Mouse (Mus musculus) MEL-GATA-1-ER (cell line): Measurements from ENCODE around the gene Ttll4.
A peak's percentile ranks its signal among the peaks of the same experiment; 100 is the strongest.

Source experiments
- DNase-seq: peaks from one replicate; pipeline ENCODE4 v3.0.0-alpha.2; 2012; ENCODE audit warnings: low read depth; ENCODE audit errors: extremely low read depth

The Ttll4 gene

DNA sequence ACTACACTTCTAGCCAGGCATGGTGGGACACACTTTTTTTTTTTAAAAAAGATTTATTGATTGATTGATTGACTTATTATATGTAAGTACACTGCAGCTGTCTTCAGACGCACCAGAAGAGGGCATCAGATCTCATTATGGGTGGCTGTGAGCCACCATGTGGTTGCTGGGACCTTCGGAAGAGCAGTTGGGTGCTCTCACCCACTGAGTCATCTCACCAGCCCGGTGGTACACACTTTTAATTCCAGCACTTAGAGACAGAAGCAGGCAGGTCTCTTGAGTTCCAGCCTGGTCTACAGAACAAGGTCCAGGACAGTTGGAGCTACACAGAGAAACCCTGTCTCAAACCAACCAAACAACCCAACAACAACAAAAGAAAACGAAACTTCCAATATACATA lies 50.5 kb downstream of the Ttll4 start:
- peak; percentile 11 for DNase-seq

GRCm38 (mm10) chr1:74712461-74713098 lies 51.0 kb downstream of the Ttll4 start:
- DNase-seq: peak; percentile 14

GRCm38 (mm10) chr1:74713099-74713858 lies 51.7 kb downstream of the Ttll4 start, which contains the start of gene Cyp27a1:
Gene Cyp27a1 (plus strand): TSS chr1:74713574.
- DNase-seq: no peak

DNA sequence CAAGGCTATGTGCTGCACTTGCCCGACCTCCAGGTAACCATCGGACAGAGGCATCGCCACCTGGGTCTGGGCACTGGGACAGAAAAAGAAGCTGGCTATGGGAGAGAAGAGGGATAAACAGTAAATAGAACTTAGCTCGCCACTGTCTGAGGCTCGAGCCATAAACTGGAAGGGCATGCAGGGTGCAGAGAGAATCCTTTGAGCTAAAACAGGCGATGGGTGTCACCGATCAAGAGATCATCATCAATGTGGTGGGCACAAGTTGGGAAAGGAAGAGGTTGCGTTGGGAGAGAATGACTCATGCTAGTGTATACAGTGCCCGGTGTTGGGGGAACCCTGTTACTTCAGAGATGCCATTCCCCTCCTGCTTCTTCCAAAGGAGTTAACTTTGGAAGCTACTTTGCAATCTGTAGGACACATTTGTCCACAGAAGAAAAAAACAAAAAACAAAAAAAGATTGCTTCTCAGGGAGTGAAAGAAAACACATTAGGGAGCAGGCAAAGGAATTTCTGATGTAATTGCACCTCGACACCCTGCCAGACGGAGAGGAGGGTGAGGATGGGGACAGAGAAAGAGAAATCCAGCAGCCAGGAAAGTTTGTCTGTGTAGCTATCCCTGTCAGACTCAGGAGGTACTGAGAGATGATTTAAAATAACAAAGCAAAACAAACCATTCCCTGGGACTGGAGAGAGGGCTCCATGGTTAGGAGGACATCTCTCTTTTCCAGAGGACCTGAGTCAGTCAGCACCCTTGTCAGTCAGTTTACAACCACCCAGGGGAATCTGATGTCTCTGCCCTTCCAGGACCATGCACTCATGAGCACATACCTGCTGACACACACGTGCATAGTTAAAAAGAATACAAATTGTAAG lies 52.5 kb downstream of the Ttll4 start:
- DNase-seq: no peak

DNA sequence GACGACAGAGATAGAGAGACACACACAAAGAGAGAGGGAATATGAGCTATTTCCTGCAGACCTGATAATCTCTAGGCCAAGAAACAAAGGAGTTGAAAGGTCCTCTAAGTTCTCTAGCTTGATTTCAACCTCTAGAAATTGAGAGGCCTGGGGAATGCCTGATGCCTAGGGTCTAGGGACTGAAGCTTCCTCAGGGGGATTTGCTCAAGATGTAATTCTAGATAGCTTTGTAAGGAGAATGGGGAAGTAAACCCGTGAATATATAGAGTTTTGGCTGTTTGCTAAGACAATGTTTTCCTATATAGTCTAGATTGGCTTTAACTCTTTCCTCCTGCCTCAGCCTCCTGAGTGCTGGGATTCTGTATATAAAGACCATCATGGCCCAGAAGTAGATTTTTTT lies 53.4 kb downstream of the Ttll4 start:
- peak; percentile 50 for DNase-seq

- DNase-seq: no peak
Observed at GRCm38 (mm10) chr1:74715468-74715867, 53.9 kb downstream of the Ttll4 start.

DNA sequence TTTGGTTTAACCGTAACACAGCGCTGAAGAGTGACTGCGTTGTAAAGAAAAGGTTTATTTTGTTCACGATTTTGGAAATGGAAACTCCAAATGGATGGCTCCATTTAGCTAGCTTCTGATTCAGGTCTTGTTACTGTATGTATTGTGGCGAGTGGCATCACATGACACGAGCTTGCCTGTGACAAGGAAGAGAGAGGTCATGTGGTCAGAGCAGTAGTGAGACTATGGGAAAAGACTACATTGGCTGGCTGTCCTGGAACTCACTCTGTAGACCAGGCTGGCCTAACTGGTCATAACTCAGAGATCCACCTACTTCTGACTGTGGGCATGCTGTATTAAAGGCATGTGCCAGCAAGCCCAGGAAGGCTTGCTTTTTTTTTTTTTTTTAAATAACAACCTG lies 54.3 kb downstream of the Ttll4 start:
- no peak for DNase-seq

- DNase-seq: no peak
Observed at GRCm38 (mm10) chr1:74718113-74718512, 56.6 kb downstream of the Ttll4 start.

GRCm38 (mm10) chr1:74719281-74719680 lies 57.7 kb downstream of the Ttll4 start:
- DNase-seq: no peak

GRCm38 (mm10) chr1:74721657-74722056 lies 60.1 kb downstream of the Ttll4 start:
- no peak for DNase-seq

- peak; percentile 15 for DNase-seq
Observed at GRCm38 (mm10) chr1:74723748-74724147, 62.2 kb downstream of the Ttll4 start.

- no peak for DNase-seq
Observed at GRCm38 (mm10) chr1:74726114-74726513, 64.6 kb downstream of the Ttll4 start.

DNA sequence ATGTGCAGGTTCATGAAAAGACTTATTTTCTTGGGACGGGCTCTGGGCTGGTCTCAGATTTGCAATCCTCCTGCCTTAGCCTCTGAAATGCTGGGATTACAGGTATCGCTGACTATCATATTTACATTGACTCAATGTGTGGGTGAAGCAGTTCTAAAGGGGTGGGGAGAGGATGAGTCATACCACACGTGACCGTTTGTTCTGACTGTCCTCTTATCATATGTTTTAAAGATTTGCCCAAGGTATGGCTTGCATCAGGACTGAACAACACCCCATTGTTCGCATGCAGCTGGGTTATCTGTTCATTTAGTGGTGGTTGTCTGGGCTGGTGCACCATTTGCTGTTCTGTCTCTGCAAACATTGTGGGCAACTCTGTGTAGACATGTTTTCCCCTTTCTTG lies 65.1 kb downstream of the Ttll4 start:
- no peak for DNase-seq

- no peak for DNase-seq
Observed at GRCm38 (mm10) chr1:74728446-74728845, 66.9 kb downstream of the Ttll4 start.

DNA sequence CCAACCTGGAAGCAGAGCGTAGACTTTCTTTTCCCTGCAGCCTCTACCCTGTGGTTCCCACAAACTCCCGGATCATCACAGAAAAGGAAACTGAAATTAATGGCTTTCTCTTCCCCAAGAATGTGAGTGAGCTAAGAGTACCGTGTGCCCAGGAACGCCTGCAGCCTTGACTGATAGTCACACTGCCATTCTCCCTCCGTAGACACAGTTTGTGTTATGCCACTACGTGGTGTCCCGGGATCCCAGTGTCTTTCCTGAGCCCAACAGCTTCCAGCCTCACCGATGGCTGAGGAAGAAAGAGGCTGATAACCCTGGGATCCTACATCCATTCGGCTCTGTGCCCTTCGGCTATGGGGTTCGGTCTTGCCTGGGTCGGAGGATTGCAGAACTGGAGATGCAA lies 75.4 kb downstream of the Ttll4 start:
- DNase-seq: no peak

- DNase-seq: no peak
Observed at GRCm38 (mm10) chr1:74737500-74737899, 76.0 kb downstream of the Ttll4 start.

GRCm38 (mm10) chr1:74740846-74741245 lies 79.3 kb downstream of the Ttll4 start:
- DNase-seq: no peak

- no peak for DNase-seq
Observed at GRCm38 (mm10) chr1:74747335-74747734, 85.8 kb downstream of the Ttll4 start.

DNA sequence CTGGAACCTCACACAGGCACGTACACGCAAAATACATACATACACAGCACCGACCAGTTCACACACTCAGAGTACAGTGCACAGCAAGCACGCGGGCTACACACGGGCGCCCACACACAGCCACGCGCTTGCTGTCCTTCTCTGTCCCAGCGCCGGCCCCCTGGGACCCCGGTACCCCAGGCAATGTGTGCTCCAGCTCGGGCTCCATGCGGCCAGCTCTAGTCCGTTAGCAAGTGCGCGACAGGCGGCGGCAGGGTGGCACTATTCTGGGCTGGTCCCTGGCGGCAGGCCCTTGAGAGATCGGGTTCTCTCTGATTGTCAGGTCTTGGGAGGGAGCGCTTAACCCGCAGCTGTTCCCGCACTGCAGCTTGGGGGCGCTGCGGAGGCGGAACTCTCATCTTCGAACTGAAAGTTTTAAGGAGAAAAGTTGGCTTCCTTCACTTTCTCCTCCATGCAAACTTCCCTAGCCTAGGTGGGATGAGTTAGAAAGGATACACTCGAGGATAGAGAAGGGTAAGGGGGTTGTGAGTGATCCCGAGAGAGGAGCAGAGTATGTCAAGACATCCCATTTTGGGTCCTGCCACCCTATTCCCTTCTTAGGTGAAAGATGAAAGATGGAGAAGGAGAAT lies 87.2 kb downstream of the Ttll4 start, which contains the start of gene Prkag3:
Gene Prkag3 (minus strand): TSS at position 579 of the 629 bp plus-strand sequence.
- no peak for DNase-seq

DNA sequence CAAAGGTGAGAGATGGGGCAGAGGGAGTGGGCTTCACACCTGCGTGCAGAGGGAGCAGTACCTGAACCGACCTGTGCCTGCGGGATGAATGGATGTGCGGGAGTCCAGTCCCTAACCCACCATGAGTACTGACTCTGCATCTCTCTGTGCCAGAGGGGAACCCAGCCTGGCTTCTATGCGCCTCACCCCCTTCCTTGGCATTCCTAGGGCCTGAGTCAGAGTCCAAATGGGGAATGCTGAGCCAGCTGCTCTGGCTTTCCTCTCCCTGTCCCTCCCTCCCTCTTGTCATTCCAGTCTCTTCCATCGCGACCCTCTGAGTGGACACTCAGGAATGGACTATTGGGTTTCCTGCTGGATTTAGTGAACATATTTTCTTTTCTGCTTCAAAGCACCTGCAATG lies 87.8 kb downstream of the Ttll4 start:
- DNase-seq: no peak

GRCm38 (mm10) chr1:74750683-74751082 lies 89.1 kb downstream of the Ttll4 start:
- no peak for DNase-seq
